Mouse (Mus musculus): ENCODE measurements around the gene Sgcg.

Sgcg gene

DNA sequence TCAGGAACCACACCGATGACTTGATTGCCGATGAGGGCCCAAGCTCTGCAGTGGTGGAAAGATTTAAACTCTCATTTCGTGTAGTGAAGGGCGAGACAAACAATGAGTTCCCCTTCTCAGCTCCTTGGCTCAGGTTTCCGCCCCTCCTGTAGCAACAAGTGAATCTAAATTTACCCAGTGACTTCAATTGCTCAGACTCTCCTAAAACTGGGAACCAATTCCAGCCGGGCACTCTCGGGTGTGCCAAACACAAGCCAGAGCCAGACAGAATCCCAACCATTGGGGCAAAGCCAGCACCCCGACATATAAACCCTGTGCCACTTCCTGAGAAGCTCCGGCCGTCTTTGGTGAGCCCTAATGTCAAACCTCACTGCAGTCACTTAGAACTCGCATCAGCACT, at the start of gene Sgcg:
Sgcg (minus strand) TSS at position 139 of the 400 bp plus-strand sequence.
- DNase-seq (ENCODE audit: low spot score) = no peak

DNA sequence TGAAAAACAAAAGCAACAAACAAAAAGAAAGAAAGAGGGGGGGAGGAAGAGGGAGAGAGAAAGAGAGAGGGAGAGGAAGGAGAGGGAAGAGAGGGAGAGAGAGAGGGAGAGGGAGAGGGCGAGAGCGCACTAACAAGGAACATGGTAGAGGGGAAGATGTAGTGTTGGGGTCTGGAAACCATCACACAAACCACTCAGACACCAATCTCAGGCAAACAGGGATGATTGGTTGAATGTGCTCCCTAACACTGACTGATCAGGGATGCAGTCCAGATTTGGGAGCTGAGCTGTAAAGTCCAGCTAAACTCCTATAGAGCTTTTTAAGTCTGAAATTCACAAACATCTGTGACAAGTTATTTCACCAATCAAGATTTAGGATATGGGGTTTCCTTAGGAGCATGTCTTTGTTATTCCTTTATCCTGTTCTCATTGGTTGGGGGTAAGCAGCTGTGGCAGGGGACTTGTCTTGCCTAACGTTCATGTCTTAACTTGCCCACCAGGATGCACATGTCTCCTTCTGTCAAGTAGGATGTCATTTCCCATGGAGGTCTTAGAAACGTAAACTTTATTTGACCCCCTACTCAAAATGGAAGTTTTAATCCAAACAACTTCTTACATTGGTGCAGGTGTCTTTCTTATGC, 45.8 kb upstream of the Sgcg start:
- DNase-seq (ENCODE audit: low spot score) = no peak

DNA sequence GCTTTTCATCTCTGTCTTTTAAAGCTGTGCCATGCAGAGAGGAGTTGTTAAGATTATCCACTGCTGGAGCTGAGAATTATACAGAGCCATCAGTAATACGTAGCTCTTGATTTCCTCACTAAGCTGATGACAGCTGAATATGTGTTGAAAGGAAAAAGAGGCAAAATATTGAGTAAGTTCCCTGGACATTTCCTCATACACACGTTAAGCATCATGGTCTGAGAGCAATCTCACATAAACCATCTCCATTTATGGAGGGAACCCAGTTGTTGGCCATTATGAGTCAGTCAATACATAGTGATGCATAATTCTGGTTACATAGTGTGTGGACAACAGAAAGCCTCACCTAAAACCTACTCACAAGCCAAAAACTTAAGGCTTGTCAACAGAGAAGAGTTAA, 44.1 kb upstream of the Sgcg start:
- peak; percentile 17 for DNase-seq (ENCODE audit: low spot score)

DNA sequence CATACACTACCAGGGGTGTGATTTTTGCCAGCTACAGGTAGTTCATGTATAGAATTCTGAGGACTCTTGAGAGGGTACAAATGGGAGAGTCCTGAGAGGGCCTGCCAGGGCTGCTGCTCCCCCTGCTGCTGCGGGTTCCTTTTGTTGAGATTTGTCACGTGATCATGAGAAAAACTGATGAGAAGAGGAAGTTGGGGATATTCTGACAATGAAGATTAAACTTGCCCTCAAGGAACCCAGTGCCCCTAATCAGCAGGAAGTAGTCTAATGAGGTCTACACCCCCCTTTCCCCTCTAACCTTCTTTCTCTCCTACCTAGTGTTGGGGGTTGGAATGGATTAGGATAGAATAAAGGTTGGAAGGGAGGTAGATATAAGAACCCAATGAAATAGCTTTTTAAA, 43.0 kb upstream of the Sgcg start:
- no peak for DNase-seq (ENCODE audit: low spot score)

DNA sequence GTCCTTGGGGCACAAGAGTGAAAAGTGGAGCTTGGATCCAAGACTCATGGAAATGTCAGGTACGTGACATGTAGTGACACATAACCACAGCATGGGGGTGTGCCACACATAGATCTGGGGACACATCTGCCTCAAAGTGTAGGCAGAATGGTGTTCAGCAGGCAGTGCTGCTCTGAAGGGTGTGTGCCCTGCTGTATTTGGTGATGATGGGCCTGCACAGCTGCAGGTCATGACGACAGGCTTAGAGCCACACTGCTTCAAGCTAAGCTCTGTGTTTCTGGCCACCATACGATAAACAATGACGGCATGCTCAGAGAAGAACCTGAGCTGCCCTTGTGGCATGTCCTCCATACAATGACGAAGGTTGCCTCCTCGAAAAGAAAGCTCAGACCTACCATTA, 41.5 kb upstream of the Sgcg start:
- no peak for DNase-seq (ENCODE audit: low spot score)

DNA sequence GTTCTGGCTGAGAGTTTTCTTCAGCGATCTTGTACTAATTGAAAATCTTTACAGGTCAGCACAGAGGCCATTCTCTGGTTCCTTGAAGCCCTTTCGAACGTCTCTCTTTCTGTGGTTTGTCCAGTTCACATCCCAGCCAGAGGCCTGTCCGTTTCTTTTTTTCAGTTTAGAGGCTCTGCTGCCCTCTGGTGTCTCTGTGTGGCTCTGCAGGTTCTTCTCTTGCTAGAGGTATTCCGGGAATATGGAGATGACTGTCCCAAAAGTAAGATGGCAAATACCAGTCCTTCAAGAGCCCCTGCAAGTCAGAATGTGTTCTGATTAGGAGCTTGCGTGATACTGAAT, 36.4 kb upstream of the Sgcg start:
- peak; percentile 41 for DNase-seq (ENCODE audit: low spot score)

DNA sequence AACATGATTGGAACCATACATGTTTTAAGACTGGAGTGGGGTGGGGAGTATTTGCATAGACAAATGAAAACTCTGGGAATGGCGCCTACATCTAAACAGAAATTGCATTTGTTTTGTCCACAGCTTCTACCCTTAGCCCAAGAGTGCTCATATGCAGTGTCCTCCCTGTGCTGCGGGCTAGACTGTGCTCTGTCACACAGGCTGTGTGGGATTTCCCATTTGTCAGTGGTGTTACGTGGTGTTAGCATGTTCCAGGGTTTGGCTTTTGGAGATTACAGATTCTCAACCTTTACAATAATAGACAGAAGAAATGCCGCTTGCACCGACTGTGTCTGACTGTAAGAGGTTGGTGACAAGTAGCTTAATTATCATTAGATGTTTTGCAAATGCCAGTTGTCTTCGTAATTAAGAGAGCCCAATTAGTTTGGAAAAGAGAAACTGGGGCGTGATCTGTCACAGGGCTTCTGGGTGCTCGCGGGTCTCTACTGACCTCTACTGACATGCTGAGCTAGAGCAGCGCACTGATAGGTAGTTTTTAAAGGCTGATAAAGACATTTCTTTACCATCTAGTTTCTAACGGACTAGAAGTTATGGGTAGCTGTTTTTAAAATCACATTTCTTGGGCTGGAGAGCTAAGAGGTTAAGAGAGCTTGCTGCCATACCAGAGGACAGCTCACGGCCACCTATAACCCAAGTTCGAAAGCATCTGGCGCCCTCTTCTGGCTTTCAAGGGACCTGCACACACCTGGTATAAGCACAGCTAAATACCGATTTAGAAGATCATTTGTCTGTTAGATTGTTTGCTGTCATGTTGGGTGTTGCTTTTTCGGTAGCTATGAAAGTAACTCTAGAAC, 35.8 kb upstream of the Sgcg start:
- peak; percentile 16 for DNase-seq (ENCODE audit: low spot score)

DNA sequence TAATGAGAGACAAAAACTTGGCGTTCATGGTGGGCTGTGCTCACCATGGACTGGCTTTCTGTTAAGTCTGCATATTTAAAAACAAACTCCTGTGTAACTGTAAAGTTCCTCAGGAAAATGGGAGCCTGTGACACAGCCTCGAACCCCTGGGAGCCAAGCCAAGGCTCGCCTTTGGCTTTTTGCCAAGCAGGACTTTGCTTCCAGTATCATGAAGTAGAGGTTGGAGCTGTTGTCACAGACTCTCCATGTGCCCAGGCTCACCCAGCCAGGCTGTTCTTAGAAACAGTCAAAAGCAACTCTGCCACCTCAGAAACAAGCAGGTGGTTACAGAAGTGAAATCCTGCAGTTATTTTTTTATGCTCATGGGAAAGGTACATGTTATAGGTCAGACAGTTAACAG, 32.4 kb upstream of the Sgcg start:
- peak; percentile 47 for DNase-seq (ENCODE audit: low spot score)

DNA sequence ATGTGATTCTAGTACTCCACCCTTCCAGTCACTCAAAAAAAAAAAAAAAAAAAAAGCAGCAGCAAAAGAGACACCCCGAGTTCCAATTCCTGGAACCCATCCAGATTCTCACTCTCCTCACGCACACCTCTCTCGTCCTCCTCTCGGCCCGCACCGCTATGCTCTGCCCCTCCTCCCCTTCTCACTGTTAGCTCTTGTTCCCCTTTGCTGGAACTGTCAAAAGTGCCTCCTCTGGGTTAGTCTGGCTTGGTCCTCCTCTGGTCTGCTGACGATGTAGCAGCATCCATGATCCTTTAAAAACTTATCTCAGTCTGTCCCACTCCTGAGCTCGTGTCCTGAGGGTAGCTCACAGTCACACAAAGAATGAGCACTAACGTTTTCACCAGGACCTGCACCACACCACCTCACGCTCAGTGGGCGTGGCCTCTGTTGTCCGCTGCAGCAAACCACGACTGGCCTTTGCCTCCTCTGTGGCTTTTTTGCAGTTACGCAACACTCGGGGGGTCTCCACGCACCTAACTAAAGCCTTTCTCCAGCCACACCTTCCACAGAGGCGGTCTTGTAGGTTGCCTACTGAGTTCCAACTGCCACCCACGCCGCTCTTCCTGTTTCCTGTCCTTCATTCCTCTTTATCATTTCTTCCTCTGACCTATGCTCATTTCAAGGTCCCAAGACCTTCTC, 30.5 kb upstream of the Sgcg start:
- DNase-seq (ENCODE audit: low spot score) = no peak

DNA sequence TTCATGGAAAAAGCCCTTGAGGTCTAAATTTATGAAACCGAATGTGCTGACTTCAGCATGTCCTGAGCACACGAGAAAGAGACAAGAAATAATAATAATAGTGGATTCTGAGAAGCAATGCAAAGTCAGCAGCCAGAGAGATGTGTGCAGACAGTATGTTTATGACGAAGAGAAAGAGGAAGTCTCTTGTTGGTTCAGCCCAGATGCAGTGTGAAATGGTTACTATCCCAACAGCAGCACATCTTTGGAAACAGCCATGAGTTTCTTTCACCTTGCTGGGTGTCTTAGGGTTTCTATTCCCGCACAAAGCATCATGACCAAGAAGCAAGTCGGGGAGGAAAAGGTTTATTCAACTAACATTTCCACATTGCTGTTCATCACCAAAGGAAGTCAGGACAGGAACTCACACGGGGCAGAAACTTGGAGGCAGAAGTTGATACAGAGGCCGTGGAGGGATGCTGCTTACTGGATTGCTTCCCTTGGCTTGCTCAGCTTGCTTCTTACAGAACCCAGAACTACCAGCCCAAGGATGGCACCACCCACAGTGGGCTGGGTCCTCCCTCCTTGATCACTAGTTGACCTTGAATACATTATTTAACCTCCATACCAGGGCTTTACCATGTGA, 20.5 kb upstream of the Sgcg start:
- no peak for DNase-seq (ENCODE audit: low spot score)

DNA sequence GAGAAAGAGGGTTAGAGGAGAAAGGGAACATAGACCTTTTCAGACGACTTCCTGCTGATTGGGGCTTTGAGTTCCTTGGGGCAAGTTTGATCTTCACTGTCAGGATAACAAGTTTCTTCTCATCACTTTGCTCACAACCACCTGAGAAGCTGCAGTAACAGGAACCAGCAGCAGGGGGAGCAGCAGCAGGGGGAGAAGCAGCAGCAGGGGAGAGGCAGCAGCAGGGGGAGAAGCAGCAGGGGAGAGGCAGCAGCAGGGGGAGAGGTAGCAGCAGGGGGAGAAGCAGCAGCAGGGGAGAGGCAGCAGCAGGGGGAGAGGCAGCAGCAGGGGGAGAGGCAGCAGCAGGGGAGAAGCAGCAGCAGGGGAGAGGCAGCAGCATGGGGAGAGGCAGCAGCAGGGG, 19.0 kb upstream of the Sgcg start:
- DNase-seq (ENCODE audit: low spot score) = peak; percentile 32

DNA sequence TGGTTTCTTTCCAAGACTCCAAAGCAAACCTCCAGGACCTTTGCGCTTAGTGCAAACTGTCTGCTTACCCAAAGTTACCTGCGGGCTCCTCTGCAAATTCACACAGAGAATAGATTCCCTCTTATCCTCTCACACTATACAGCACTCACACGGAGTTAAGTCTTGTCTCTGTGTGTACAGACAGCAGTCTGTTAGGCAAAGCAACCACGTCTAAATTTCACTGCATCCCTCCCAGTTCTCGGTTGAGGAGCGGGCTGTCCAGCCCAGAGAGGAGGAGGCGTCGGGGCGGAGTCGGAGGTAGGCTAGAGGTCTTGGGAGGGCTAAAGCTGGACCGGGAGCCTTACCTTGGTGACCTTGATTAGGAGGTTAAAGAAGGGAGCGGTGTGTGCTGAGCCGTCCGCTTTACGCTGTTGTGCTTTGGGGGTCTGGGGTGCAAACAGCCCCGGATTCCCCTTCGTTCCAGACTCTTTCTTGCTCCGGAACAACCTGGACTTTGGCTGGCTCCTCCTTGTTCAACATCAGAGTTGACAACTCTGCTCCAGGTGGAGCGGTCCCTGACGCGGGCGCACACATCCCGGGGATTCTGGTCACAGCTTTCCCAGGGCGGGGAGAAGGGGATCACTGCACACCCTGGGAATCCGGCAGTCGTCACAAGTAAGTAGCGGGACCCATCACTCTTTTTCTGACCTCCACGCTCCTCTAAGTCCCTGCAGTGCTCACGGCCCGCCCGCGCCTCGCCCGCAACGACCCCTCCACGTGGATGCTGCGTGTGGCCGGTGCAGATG, 16.3 kb upstream of the Sgcg start:
- no peak for DNase-seq (ENCODE audit: low spot score)

DNA sequence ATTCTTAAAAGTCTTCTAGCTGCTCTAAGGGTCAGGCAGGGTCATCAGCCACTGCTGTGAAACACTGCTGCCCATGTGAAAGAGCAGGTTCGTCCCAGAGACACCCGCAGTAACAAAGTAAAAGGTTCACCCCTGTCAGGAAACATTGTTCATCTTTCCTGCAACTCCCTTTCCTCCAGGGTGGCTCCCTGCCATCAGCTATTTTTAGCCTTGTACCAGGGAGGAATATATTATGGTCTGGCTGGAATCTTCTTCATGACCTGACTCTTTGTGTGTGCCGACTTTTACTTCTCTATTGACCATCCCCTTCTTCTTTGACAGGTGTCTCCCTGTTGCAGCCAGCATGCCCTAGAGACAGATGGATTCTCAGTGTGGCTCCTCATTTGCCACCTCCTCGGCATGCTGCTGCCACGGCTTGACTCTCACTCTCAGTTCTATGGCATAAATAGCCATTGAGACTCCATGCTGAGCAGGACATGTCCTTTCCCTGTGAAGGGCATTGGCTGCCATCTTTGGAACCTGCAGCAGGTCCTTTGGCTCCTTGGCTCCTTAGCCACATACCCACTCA, 9.7 kb upstream of the Sgcg start:
- peak; percentile 13 for DNase-seq (ENCODE audit: low spot score)

DNA sequence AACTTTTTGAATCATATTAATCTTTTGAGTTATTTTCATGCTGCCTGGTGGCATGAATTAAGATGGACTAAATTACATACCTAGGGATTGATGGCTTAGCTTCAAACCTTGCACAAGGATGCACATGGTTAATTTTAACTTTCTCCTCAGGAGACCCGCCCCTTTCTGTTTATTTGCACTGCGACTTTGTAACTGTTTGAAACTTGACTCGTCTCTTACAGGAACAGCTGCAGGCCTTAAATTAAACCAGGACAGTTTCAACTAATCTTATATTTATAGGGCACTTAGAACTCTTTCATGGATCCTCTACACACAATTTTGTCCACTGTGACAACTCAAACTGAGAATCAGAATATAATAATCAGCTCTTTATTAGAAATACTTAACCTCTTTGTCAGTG, 794 bp upstream of the Sgcg start:
- DNase-seq (ENCODE audit: low spot score) = no peak

DNA sequence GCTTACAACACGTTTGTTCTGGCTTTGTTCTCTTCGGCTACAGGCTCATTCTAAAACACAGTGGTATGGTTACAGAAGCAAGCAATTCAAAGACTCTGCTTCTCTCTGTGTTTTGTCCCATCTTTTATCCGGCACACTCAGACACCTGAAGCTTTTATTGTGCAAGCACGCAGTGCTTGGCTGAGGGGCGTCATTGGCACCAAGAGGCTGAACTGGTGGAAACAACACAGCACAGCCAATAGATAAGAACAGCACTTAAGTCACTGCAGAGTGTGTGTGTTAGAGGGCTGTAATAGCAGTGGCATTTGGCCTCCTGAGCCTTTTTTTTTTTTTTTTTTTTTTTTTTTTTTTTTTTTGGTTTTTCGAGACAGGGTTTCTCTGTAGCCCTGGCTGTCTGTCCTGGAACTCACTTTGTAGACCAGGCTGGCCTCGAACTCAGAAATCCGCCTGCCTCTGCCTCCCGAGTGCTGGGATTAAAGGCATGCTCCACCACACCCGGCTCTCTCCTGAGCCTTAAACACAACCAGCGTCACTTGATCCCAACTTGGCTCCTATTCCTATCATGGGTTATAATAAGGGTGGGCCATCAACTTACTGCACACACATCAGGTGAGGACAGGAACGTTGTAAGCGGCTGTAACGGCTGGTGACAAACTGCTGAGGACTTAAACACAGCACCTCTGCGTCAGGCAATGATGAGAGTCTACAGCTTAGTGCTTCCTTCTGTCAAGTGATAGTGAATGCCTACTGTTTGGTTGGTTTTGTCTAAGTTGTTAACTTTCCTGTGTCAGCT, 5.5 kb downstream of the Sgcg start:
- DNase-seq (ENCODE audit: low spot score) = no peak

DNA sequence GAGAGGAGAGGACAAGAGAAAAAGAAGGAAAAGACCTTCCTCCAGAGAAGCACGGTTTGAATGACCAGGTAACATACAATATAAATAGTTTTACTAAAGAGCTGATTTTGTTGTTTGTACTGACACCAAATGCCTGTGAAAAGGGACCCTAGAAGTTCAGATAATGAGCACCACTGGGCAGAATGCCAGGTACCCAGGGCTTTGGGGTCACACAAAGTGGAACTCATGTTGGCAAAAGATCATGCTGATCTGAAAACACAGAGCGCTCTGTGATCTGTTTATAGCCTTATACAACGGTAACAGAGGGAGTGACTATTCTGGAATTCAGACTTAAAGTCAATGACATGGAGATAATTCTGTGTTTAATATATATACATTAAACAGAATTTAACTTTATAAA, 11.8 kb downstream of the Sgcg start:
- no peak for DNase-seq (ENCODE audit: low spot score)

DNA sequence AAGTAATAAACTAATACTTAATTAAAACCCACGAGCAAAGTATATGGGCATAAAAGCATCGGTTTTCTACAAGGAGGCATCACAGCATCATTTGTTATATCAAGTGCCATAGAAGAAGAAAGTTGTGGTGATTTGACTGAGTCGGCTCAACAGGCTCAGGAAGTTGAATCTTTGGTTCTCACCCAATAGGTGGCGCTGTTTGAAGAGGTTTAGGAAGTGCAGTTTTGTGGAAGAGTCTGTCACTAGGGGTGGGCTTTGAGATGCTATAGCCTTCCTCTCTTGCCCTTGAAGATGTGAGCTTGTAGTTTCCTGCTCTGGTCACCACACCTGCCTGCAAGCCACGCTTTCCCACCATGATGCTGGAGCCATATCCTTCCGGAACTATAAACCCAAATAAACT, 15.7 kb downstream of the Sgcg start:
- DNase-seq (ENCODE audit: low spot score) = no peak

DNA sequence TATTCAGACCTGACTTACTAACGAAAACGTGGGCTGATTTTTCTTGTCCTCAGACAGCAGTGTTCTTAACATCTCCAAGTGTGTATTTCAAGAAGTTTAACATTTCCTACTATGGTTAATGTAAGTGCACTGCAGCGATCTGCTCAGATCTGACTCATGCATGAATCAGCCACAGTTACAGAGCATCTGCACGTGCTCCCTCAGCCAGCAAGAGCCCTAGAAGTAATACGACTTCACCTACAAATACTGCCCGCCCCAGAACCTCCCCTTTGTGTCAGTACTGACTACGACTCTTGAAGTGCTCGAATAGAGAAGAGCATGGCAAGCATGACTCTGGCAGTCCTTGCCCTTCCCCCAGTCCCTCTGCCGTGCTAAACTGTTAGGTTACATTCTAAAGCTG, 19.5 kb downstream of the Sgcg start:
- no peak for DNase-seq (ENCODE audit: low spot score)

DNA sequence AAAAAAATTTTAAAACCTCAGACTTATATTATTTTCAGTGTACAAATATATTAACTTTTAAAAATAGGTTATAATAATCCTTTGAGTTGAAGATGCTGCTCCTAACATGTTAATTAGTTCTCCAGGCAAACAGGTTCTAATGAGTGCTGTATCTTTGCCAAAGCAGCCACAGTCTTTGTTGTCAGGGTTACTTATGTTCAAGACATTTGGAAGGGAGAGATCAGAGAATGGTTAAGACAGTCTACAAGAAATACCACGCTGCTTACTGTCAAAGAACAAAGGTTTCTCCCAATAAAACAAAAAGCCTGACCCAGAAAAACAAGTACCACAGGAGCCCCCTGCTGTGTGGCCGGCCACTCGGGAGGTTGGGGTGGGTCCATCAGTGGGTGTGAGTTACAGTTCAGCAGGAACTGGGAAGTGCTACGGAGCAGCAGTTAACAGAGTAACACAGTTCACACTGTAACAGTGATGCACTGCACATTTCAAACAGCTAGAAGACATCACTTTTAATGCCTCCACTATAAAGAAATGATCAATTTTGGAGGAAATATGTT, 21.1 kb downstream of the Sgcg start:
- no peak for DNase-seq (ENCODE audit: low spot score)

DNA sequence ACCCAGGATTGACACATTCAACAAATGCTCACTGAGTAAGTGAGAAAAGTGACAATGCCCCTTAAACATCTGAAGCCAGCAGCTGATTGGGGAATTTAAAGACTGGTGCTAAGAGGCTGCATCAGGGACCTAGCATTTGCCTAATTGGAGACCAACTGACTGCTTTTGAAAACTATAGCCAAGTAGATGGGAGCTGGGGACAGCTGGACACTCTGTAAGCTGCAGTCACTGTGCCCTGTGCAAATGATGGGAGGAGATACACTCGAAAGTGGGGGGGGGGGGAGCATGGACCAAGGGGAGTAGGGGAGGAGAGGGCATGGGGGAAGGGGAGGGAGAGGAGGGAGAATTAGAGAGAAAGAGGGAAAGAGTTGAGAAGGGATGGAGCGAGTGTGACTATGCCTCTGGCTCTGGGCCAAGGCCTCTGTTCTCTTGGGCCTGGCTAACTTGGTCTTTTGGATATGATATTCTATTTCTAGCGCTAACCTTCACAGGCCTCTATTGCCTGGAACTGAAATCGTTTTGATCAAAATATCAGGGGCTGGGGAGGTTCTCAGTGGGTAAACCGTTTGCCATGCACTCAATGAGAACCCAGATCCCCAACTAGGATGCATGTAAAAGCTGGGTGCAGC, 22.3 kb downstream of the Sgcg start:
- DNase-seq (ENCODE audit: low spot score) = no peak
